Mouse (Mus musculus): ENCODE results near the gene Vmn1r68.

Gene Vmn1r68

DNA sequence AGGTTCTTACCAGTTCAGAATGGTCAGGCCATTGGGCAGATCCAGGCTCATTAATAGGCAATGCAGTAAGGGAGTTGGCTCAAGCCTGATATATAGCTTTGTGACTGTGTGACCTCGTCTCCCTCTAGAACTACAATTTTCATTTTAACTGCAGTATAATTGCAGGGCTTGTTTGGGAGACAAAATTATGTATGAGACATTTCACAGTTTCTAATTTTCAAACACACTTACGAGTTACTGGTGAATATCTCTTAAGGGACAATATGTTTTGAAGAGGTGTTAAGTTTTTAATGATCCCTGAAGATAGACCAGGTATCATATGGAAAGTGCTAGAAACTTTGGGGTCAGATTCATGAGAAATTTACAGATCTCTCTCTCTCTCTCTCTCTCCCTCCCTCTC, at the start of gene Vmn1r68:
Gene Vmn1r68, minus strand, starts transcription at position 101 of the 400 bp plus-strand sequence.
- DNase-seq, result no peak

GRCm38 (mm10) chr7:10495578-10495977, 62.7 kb downstream of the Vmn1r68 start:
- DNase-seq, result no peak

- DNase-seq, result peak; percentile 86
Observed at GRCm38 (mm10) chr7:10494786-10495521, 63.3 kb downstream of the Vmn1r68 start, which contains the start of gene Zik1. Gene Zik1, minus strand, starts transcription at chr7:10495394.

- DNase-seq, result peak; percentile 8 to 74
Observed at GRCm38 (mm10) chr7:10480588-10481233, 77.6 kb downstream of the Vmn1r68 start.

DNA sequence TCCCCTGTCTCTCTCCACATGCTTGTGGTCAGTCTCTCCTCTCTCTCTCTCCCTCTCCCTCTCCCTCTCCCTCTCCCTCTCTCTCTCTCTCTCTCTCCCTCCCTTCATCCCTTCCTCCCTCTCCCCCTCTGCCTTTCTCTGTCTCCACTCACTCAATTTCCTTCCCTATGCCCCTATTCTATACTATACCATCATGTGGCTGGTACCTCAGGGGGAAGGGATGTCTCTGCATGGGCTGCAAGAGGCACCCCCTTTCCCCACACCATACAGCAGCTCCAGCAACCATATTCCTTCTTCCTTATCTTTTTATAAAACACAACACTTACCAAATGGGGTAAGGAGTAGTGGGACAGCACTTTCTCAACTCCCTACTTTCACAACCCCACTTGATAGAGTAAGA, 78.5 kb downstream of the Vmn1r68 start:
- no peak for DNase-seq

- no peak for DNase-seq
Observed at GRCm38 (mm10) chr7:10458166-10458565, 100.1 kb downstream of the Vmn1r68 start.

Data from cerebellum, postnatal 10 days (tissue).